Mouse (Mus musculus) megakaryocyte, embryonic 14.5 days (primary cell): ENCODE measurements around the gene Rbak. TPM values are rescaled to one million over a fixed set of nuclear protein-coding genes. Genes with fewer than 3 reads are reported as not detected.
A peak's percentile ranks its signal among the peaks of the same experiment; 100 is the strongest.
"Not testable (repeated sequence)": the region's sequence is repeated elsewhere in the genome, so short reads cannot be mapped to it uniquely, and the experiment has no call there.

ENCODE experiments used
- H3K27me3 ChIP-seq: replicated peaks from 2 replicates; pipeline ENCODE3; 2012; ENCODE audit warnings: inconsistent platforms
- H3K36me3 ChIP-seq: replicated peaks from 2 replicates; pipeline ENCODE3; 2012; ENCODE audit warnings: low read length, inconsistent platforms, mixed read lengths
- H3K4me1 ChIP-seq: 2 replicates; pipeline ENCODE4 v1.6.1; 2012; ENCODE audit warnings: inconsistent platforms
- H3K4me3 ChIP-seq: replicated peaks from 2 replicates; pipeline ENCODE3; 2012; ENCODE audit warnings: moderate library complexity, mild to moderate bottlenecking, inconsistent platforms
- H3K9me3 ChIP-seq: 2 replicates; pipeline ENCODE4 v1.6.1; 2012; ENCODE audit warnings: inconsistent platforms
- FLI1 ChIP-seq: IDR thresholded peaks from 2 replicates; pipeline ENCODE4 v1.6.1; 2012; ENCODE audit warnings: low read length, inconsistent platforms, mixed read lengths
- GATA1 ChIP-seq: IDR thresholded peaks from 3 replicates; pipeline ENCODE4 v1.6.1; 2012; ENCODE audit warnings: mixed read lengths, low read length, inconsistent platforms, borderline replicate concordance
- polyA plus RNA-seq: library from polyadenylated mRNA; stranded (reverse); fragments of >175 nt; gene quantifications from 2 replicates; pipeline ENCODE4 v1.2.3, GENCODE M21; 2012; ENCODE audit warnings: low replicate concordance; ENCODE audit not compliant: insufficient read depth

Rbak gene
- 0.18 and 3.4 TPM in 2 replicates for polyA plus RNA-seq

GRCm38 (mm10) chr5:143180255-143181076, at the start of gene Rbak, which contains the start of gene Spdye4b:
TSS of gene Rbak (minus strand) at chr5:143180775.
TSS of gene Spdye4b (plus strand) at chr5:143181017.
- Histone ChIP-seq H3K4me3 (peak within 1 kb of the TSS; percentile 95), H3K36me3 (peaks cover 35% of the 10 kb centered on the region), H3K27me3 (peaks cover 9% of the 10 kb centered on the region), H3K9me3 (peaks cover 24% of the 10 kb centered on the region), H3K4me1 (peaks cover 22% of the 10 kb centered on the region)
- TF ChIP-seq GATA1 = no peak
- TF ChIP-seq FLI1 = no peak

- TF ChIP-seq FLI1 (no peak), GATA1 (no peak)
- Histone ChIP-seq H3K27me3 (peaks cover 47% of the 10 kb centered on the region), H3K4me3 (no peak within 1 kb of the TSS), H3K4me1 (no peaks in the 10 kb centered on the region; the same call in 1 of the 2 replicates), H3K36me3 (no peaks in the 10 kb centered on the region), H3K9me3 (peaks cover 12% of the 10 kb centered on the region)
Measured at GRCm38 (mm10) chr5:143226790-143227189, 46.2 kb upstream of the Rbak start, which contains the start of gene Spdye4a. TSS of gene Spdye4a (minus strand) at chr5:143226890.

GRCm38 (mm10) chr5:143222287-143222686, 41.7 kb upstream of the Rbak start:
- TF ChIP-seq GATA1 (no peak), FLI1 (no peak)
- Histone ChIP-seq H3K27me3 (peaks cover 51% of the 10 kb centered on the region), H3K36me3 (no peaks in the 10 kb centered on the region), H3K9me3 (peaks cover 15% of the 10 kb centered on the region; the same call in 1 of the 2 replicates), H3K4me3 (no peak overlapping the region), H3K4me1 (no peaks in the 10 kb centered on the region)

- Histone ChIP-seq H3K4me1 (no peaks in the 10 kb centered on the region), H3K4me3 (no peak overlapping the region), H3K9me3 (peaks cover 15% of the 10 kb centered on the region; the same call in 1 of the 2 replicates), H3K36me3 (no peaks in the 10 kb centered on the region), H3K27me3 (peaks cover 42% of the 10 kb centered on the region)
- TF ChIP-seq GATA1 = no peak
- TF ChIP-seq FLI1 = no peak
Measured at GRCm38 (mm10) chr5:143220996-143221395, 40.4 kb upstream of the Rbak start.

- TF ChIP-seq GATA1 (no peak), FLI1 (no peak)
- Histone ChIP-seq H3K9me3 (peaks cover 6% of the 10 kb centered on the region), H3K4me3 (no peak overlapping the region), H3K27me3 (peaks cover 20% of the 10 kb centered on the region), H3K36me3 (no peaks in the 10 kb centered on the region), H3K4me1 (no peaks in the 10 kb centered on the region)
Measured at GRCm38 (mm10) chr5:143213832-143214231, 33.3 kb upstream of the Rbak start.

GRCm38 (mm10) chr5:143205015-143205414, 24.4 kb upstream of the Rbak start:
- H3K4me3 ChIP-seq = no peak overlapping the region
- H3K4me1 ChIP-seq = no peaks in the 10 kb centered on the region
- peaks cover 4% of the 10 kb centered on the region for H3K27me3 ChIP-seq
- no peaks in the 10 kb centered on the region for H3K36me3 ChIP-seq
- TF ChIP-seq GATA1 (no peak), FLI1 (no peak)
- peaks cover 50% of the 10 kb centered on the region for H3K9me3 ChIP-seq

- Histone ChIP-seq H3K36me3 (no peaks in the 10 kb centered on the region), H3K4me1 (peaks cover 22% of the 10 kb centered on the region), H3K4me3 (no peak overlapping the region), H3K9me3 (peaks cover 23% of the 10 kb centered on the region), H3K27me3 (peaks cover 33% of the 10 kb centered on the region)
- no peak for TF ChIP-seq GATA1
- no peak for TF ChIP-seq FLI1
Measured at GRCm38 (mm10) chr5:143196506-143196905, 15.9 kb upstream of the Rbak start.

- peaks cover 35% of the 10 kb centered on the region for H3K27me3 ChIP-seq
- no peaks in the 10 kb centered on the region for H3K36me3 ChIP-seq
- peaks cover 14% of the 10 kb centered on the region for H3K9me3 ChIP-seq
- TF ChIP-seq FLI1 (no peak), GATA1 (no peak)
- no peak overlapping the region for H3K4me3 ChIP-seq
- H3K4me1 ChIP-seq = peaks cover 22% of the 10 kb centered on the region
Measured at GRCm38 (mm10) chr5:143195166-143195565, 14.6 kb upstream of the Rbak start.

- H3K4me3 ChIP-seq, H3K36me3 ChIP-seq: not testable (repeated sequence)
- Histone ChIP-seq H3K27me3 (peaks cover 35% of the 10 kb centered on the region), H3K4me1 (peaks cover 22% of the 10 kb centered on the region), H3K9me3 (peaks cover 14% of the 10 kb centered on the region)
Measured at GRCm38 (mm10) chr5:143194747-143195146, 14.2 kb upstream of the Rbak start.

- Histone ChIP-seq H3K4me3 (no peak overlapping the region), H3K4me1 (peaks cover 22% of the 10 kb centered on the region), H3K27me3 (peaks cover 32% of the 10 kb centered on the region), H3K36me3 (no peaks in the 10 kb centered on the region), H3K9me3 (no peaks in the 10 kb centered on the region)
- TF ChIP-seq FLI1 = no peak
- no peak for TF ChIP-seq GATA1
Measured at GRCm38 (mm10) chr5:143192806-143193205, 12.2 kb upstream of the Rbak start.

GRCm38 (mm10) chr5:143188014-143188413, 7.4 kb upstream of the Rbak start:
- not testable (repeated sequence) for H3K4me3 ChIP-seq, H3K4me1 ChIP-seq, H3K36me3 ChIP-seq, H3K9me3 ChIP-seq
- peaks cover 18% of the 10 kb centered on the region for H3K27me3 ChIP-seq
